Mouse (Mus musculus): ENCODE measurements around the gene Ints3. TPM values are rescaled to one million over a fixed set of nuclear protein-coding genes. Genes with fewer than 3 reads are reported as not detected.

Ints3 gene
- polyA plus RNA-seq, 1 experiment from 2014 or later: 44.3 TPM

GRCm38 (mm10) chr3:90460315-90460714, 26.9 kb upstream of the Ints3 start:
- Histone ChIP-seq H3K9me3 (replicated peaks) (no peaks in the 10 kb centered on the region), H3K27me3 (peaks cover 46% of the 10 kb centered on the region), H3K27ac (no peak overlapping the region), H3K4me1 (peaks cover 2% of the 10 kb centered on the region; the same call in 1 of the 2 replicates), H3K9ac (no peak overlapping the region), H3K4me3 (no peak overlapping the region), H3K36me3 (no peaks in the 10 kb centered on the region), H3K4me2 (replicated peaks) (no peak overlapping the region)
- ATAC-seq (ENCODE audit: low FRiP score): no peak
- WGBS: 79% methylated on average over 5 of the region's 5 CpGs

DNA sequence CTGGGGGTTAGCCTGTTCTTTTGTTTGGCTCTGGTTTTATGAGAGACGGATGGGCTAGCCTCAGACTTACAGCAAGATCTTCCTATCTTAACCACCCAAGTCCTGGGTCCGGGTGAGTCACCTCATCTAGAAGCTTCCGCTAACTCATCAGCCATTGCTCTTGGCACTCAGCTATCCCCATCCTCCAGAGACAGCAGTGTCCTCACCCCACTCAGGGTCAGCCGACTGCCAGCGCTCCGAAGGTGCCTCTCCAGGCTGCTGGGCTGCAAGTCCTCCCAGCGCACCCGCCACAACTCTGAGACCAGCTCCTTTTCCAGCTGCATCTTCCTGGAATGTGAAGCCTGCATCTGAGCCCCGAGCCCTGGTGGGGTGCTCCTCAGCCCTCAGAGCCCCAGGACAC, 26.3 kb upstream of the Ints3 start:
- WGBS: 79% methylated on average over 9 of the region's 9 CpGs
- no peak overlapping the region for H3K9ac ChIP-seq
- no peak overlapping the region for H3K4me2 ChIP-seq (replicated peaks)
- no peak for ATAC-seq (ENCODE audit: low FRiP score)
- H3K4me3 ChIP-seq: no peak overlapping the region
- peaks cover 40% of the 10 kb centered on the region for H3K27me3 ChIP-seq
- no peaks in the 10 kb centered on the region for H3K4me1 ChIP-seq
- no peak overlapping the region for H3K27ac ChIP-seq
- no peaks in the 10 kb centered on the region for H3K9me3 ChIP-seq (replicated peaks)
- H3K36me3 ChIP-seq: no peaks in the 10 kb centered on the region

DNA sequence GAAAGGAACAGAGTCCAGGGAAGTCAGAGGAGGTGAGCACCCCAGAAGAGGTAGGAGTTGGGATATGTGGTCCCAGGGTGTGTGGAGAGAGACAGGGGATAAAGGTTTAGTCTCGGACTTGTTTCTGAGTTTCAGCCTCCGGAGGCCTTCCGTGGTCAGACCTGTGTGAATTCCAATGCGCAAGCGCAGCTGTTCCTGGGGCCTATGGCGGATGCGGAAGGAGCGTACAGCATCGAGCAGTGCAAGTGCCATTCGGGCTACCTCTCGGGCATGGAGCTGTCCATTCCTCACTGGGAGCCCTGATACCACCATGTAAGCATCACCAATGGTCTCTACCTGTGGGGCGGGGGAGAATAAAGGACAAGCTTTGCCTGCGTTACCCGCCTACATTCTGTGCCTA, 21.5 kb upstream of the Ints3 start:
- no peaks in the 10 kb centered on the region for H3K36me3 ChIP-seq
- no peak overlapping the region for H3K4me3 ChIP-seq
- no peaks in the 10 kb centered on the region; the same call in 1 of the 2 replicates for H3K27me3 ChIP-seq
- no peak for ATAC-seq (ENCODE audit: low FRiP score)
- WGBS: 87% methylated on average over 13 of the region's 14 CpGs
- H3K9ac ChIP-seq: no peak overlapping the region
- no peak overlapping the region for H3K27ac ChIP-seq
- H3K9me3 ChIP-seq (replicated peaks): no peaks in the 10 kb centered on the region
- no peak overlapping the region for H3K4me2 ChIP-seq (replicated peaks)
- no peaks in the 10 kb centered on the region for H3K4me1 ChIP-seq

- no peaks in the 10 kb centered on the region for H3K36me3 ChIP-seq
- no peak overlapping the region for H3K9ac ChIP-seq
- no peaks in the 10 kb centered on the region; the same call in 1 of the 2 replicates for H3K27me3 ChIP-seq
- 53% methylated on average over 10 of the region's 10 CpGs for whole genome bisulfite sequencing
- ATAC-seq (ENCODE audit: low FRiP score): no peak
- H3K4me3 ChIP-seq: no peak overlapping the region
- H3K4me2 ChIP-seq (replicated peaks): no peak overlapping the region
- H3K9me3 ChIP-seq (replicated peaks): no peaks in the 10 kb centered on the region
- H3K27ac ChIP-seq: no peak overlapping the region
- peaks cover 6% of the 10 kb centered on the region for H3K4me1 ChIP-seq
Observed at GRCm38 (mm10) chr3:90451396-90452095, 18.1 kb upstream of the Ints3 start.

- Histone ChIP-seq H3K4me1 (peaks cover 11% of the 10 kb centered on the region), H3K9me3 (replicated peaks) (no peaks in the 10 kb centered on the region), H3K27me3 (no peaks in the 10 kb centered on the region), H3K9ac (no peak overlapping the region; the same call in 1 of the 2 replicates), H3K27ac (no peak overlapping the region), H3K4me3 (no peak overlapping the region), H3K36me3 (no peaks in the 10 kb centered on the region), H3K4me2 (replicated peaks) (peak overlapping the region; percentile 15; the same call in 1 of the 2 replicates)
- no peak for ATAC-seq (ENCODE audit: low FRiP score)
- WGBS: 38% methylated on average over 12 of the region's 12 CpGs
Observed at GRCm38 (mm10) chr3:90450874-90451273, 17.5 kb upstream of the Ints3 start.

DNA sequence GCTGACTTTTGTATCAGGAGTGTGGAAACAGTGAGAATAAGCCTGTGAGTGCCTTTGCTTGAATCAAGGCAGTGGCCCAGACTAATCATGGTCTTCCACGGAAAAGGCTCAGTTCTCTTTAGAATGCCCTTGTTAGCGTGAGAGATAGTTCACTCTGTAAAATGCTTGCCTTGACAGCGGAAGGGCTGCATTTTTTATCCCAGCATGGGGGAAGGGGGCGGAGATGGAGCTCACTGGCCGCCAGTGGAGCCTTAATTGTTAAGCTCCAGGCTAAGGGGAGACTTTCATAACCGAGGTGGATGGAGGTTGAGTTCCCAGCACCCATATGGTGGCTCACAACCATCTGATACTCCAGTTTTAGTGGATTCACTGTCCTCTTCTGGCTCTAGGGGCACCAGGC, 15.2 kb upstream of the Ints3 start:
- Histone ChIP-seq H3K9ac (no peak overlapping the region), H3K27me3 (no peaks in the 10 kb centered on the region), H3K27ac (no peak overlapping the region), H3K4me1 (peaks cover 14% of the 10 kb centered on the region), H3K4me3 (no peak overlapping the region), H3K9me3 (replicated peaks) (no peaks in the 10 kb centered on the region), H3K36me3 (no peaks in the 10 kb centered on the region), H3K4me2 (replicated peaks) (no peak overlapping the region)
- WGBS: 25% methylated on average over 6 of the region's 6 CpGs
- no peak for ATAC-seq (ENCODE audit: low FRiP score)

- 26% methylated on average over 7 of the region's 7 CpGs for WGBS
- peak; percentile 6; the same call in 1 of the 2 replicates for ATAC-seq (ENCODE audit: low FRiP score)
- no peaks in the 10 kb centered on the region for H3K9me3 ChIP-seq (replicated peaks)
Observed at GRCm38 (mm10) chr3:90447123-90447494, 13.7 kb upstream of the Ints3 start.

GRCm38 (mm10) chr3:90446389-90447122, 13.1 kb upstream of the Ints3 start:
- Histone ChIP-seq H3K4me3 (peak overlapping the region; percentile 29), H3K9me3 (replicated peaks) (no peaks in the 10 kb centered on the region), H3K27me3 (no peaks in the 10 kb centered on the region), H3K36me3 (no peaks in the 10 kb centered on the region), H3K9ac (peak overlapping the region; percentile 41; the same call in 1 of the 2 replicates), H3K4me1 (peaks cover 14% of the 10 kb centered on the region), H3K4me2 (replicated peaks) (peak overlapping the region; percentile 58), H3K27ac (peak overlapping the region; percentile 83)
- peak; percentile 95 for ATAC-seq (ENCODE audit: low FRiP score)
- 1% methylated on average over 17 of the region's 17 CpGs for WGBS

More at GRCm38 (mm10) chr3:90447123-90447494, 13.7 kb upstream of the Ints3 start:
- peak overlapping the region; percentile 41; the same call in 1 of the 2 replicates for H3K9ac ChIP-seq
- no peaks in the 10 kb centered on the region for H3K27me3 ChIP-seq
- peak overlapping the region; percentile 83 for H3K27ac ChIP-seq
- no peaks in the 10 kb centered on the region for H3K36me3 ChIP-seq
- peak overlapping the region; percentile 58 for H3K4me2 ChIP-seq (replicated peaks)
- H3K4me1 ChIP-seq: peaks cover 14% of the 10 kb centered on the region
- H3K4me3 ChIP-seq: peak overlapping the region; percentile 29; the same call in 1 of the 2 replicates

- Histone ChIP-seq H3K9me3 (replicated peaks) (no peaks in the 10 kb centered on the region), H3K9ac (0 out of 2 replicates have a peak overlapping the region, but pooled peaks have one; percentile 1), H3K27ac (peak overlapping the region; percentile 83; the same call in 1 of the 2 replicates), H3K4me1 (peaks cover 14% of the 10 kb centered on the region), H3K36me3 (no peaks in the 10 kb centered on the region), H3K27me3 (no peaks in the 10 kb centered on the region), H3K4me2 (replicated peaks) (peak overlapping the region; percentile 58), H3K4me3 (no peak overlapping the region)
- ATAC-seq (ENCODE audit: low FRiP score): no peak
- 64% methylated on average over 11 of the region's 11 CpGs for WGBS
Observed at GRCm38 (mm10) chr3:90445417-90446200, 12.2 kb upstream of the Ints3 start.

DNA sequence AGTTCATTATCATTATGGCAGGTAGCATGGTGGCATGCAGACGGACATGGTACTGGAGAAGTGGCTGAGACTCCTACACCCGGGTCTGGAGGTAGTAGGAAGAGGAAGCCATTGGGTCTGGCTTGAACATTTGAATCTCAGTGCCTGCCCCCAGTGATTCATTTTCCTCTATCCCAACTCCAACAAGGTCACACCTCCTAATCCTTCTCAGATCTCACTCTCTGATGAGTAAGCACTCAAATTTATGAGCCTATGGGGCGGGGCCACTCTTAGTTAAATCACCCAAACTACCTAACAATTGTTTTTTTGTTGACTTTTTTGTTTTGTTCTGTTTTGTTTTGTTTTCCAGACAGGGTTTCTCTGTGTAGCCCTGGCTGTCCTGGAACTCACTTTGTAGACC, 10.6 kb upstream of the Ints3 start:
- Histone ChIP-seq H3K4me3 (no peak overlapping the region), H3K27me3 (no peaks in the 10 kb centered on the region), H3K36me3 (no peaks in the 10 kb centered on the region), H3K9ac (no peak overlapping the region), H3K9me3 (replicated peaks) (no peaks in the 10 kb centered on the region), H3K27ac (no peak overlapping the region), H3K4me2 (replicated peaks) (no peak overlapping the region), H3K4me1 (peaks cover 14% of the 10 kb centered on the region)
- ATAC-seq (ENCODE audit: low FRiP score): no peak
- 82% methylated on average over 3 of the region's 3 CpGs for WGBS

DNA sequence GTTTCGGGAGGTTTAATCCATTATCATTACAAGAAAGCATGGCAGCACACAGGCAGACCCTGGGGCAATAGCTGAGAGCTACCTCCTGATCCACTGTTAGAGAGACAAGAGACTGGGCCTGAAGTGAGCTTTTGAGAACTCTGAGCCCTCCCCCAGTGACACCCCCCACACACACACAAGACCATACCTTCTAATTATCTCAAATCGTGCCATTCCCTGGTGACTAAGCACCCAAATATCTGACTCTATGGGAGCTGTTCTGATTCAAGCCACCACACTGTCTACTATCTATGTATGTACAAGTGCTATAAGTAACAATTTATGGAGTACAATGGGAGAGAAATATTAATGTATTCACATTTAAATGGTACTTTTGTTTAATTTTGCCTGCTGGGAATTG, 7.3 kb upstream of the Ints3 start:
- no peak overlapping the region for H3K4me3 ChIP-seq
- no peaks in the 10 kb centered on the region for H3K27me3 ChIP-seq
- no peaks in the 10 kb centered on the region for H3K9me3 ChIP-seq (replicated peaks)
- 0 out of 2 replicates have a peak, but pooled peaks cover 2% of the 10 kb centered on the region for H3K4me1 ChIP-seq
- H3K27ac ChIP-seq: no peak overlapping the region
- no peak overlapping the region for H3K4me2 ChIP-seq (replicated peaks)
- no peak overlapping the region for H3K9ac ChIP-seq
- no peaks in the 10 kb centered on the region for H3K36me3 ChIP-seq
- no peak for ATAC-seq (ENCODE audit: low FRiP score)
- 90% methylated on average over 2 of the region's 2 CpGs for WGBS

- 70% methylated on average over 4 of the region's 4 CpGs for WGBS
Observed at GRCm38 (mm10) chr3:90437131-90437530, 3.7 kb upstream of the Ints3 start.

More at GRCm38 (mm10) chr3:90437131-90437530, 3.7 kb upstream of the Ints3 start:
- Histone ChIP-seq H3K9me3 (replicated peaks) (no peaks in the 10 kb centered on the region), H3K9ac (no peak overlapping the region), H3K27me3 (no peaks in the 10 kb centered on the region), H3K4me1 (peaks cover 6% of the 10 kb centered on the region), H3K27ac (no peak overlapping the region), H3K4me3 (no peak overlapping the region), H3K4me2 (replicated peaks) (no peak overlapping the region), H3K36me3 (no peaks in the 10 kb centered on the region)
- no peak for ATAC-seq (ENCODE audit: low FRiP score)

Data from hindbrain, embryonic 12.5 days (tissue).